Mouse (Mus musculus): ENCODE data around the gene Gm9195. TPM values are rescaled to one million over a fixed set of nuclear protein-coding genes. Genes with fewer than 3 reads are reported as not detected.
A peak's percentile ranks its signal among the peaks of the same experiment; 100 is the strongest.

Gm9195 gene
- total and polyA plus RNA-seq, 2 experiments = not detected

DNA sequence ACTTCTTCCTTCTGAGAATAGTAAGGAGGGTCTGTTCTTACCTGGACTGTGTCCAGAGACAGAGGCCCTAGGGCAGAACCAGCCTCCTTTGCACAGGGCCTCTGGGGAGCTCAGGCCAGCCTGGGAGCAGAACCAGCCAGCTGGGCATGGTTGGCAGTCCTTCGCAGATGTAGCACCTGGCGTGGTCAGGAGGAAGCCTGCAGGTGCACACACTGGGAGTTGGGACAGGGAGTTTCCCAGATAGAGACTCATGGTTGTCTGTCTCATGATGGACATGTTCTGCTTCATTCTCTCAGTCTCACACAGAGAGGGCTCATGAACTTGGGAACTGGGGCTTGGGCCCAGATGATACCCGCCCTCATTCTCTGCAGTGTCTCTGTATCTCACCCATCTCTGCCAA, 25.3 kb downstream of the Gm9195 start:
- Histone ChIP-seq H3K27ac (replicated peaks; ENCODE audit: insufficient read depth, low read depth, low read length) (no peak overlapping the region), H3K36me3 (ENCODE audit: control insufficient read depth, insufficient read depth, low read length) (no peaks in the 10 kb centered on the region), H3K27me3 (ENCODE audit: control insufficient read depth, insufficient read depth, low read length) (no peaks in the 10 kb centered on the region), H3K4me3 (ENCODE audit: insufficient read depth, low read depth, low read length) (no peak overlapping the region), H3K9ac (ENCODE audit: low read depth, low read length) (no peak overlapping the region), H3K4me1 (ENCODE audit: control insufficient read depth, insufficient read depth, low read length) (no peaks in the 10 kb centered on the region), H3K79me2 (ENCODE audit: control insufficient read depth, insufficient read depth, low read length) (no peaks in the 10 kb centered on the region)
- DNase-seq (ENCODE audit: extremely low read depth, low read depth, low spot score) = no peak
- WGBS = 92% methylated on average over 3 of the region's 3 CpGs
- TF ChIP-seq POLR2A (IDR thresholded peaks at IDR 0.05; ENCODE audit: extremely low read depth, insufficient read depth, low read length) (no peak), CTCF (IDR thresholded peaks at IDR 0.05; ENCODE audit: low read depth, low read length) (no peak)

DNA sequence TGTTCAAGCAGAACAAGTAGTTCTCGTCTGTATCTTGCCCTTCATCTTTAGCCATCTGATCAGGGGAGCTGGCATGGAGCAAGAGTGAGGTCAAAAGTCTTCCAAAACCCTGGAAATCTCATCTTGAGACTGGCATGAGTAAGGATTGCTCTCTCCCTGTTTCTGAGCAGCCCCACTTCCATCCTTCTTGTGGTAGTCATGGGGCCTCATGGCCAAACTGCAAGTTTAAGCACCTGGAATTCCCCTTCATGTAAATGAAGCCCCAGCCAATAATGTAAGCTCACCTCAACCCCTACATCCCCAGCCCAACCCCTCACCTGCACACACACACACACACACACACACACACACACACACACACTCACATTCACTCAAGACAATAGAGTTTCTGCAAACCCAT, 30.0 kb downstream of the Gm9195 start:
- no peak for TF ChIP-seq CTCF (IDR thresholded peaks at IDR 0.05; ENCODE audit: low read depth, low read length)
- TF ChIP-seq POLR2A (IDR thresholded peaks at IDR 0.05; ENCODE audit: extremely low read depth, insufficient read depth, low read length) = no peak
- 64% methylated on average over 1 of the region's 1 CpGs for WGBS
- no peaks in the 10 kb centered on the region for H3K27me3 ChIP-seq (ENCODE audit: control insufficient read depth, insufficient read depth, low read length)
- no peak overlapping the region for H3K4me3 ChIP-seq (ENCODE audit: insufficient read depth, low read depth, low read length)
- no peak overlapping the region for H3K27ac ChIP-seq (replicated peaks; ENCODE audit: insufficient read depth, low read depth, low read length)
- H3K36me3 ChIP-seq (ENCODE audit: control insufficient read depth, insufficient read depth, low read length) = no peaks in the 10 kb centered on the region
- H3K9ac ChIP-seq (ENCODE audit: low read depth, low read length) = no peak overlapping the region
- no peaks in the 10 kb centered on the region for H3K79me2 ChIP-seq (ENCODE audit: control insufficient read depth, insufficient read depth, low read length)
- H3K4me1 ChIP-seq (ENCODE audit: control insufficient read depth, insufficient read depth, low read length) = no peaks in the 10 kb centered on the region
- DNase-seq (ENCODE audit: extremely low read depth, low read depth, low spot score) = no peak

DNA sequence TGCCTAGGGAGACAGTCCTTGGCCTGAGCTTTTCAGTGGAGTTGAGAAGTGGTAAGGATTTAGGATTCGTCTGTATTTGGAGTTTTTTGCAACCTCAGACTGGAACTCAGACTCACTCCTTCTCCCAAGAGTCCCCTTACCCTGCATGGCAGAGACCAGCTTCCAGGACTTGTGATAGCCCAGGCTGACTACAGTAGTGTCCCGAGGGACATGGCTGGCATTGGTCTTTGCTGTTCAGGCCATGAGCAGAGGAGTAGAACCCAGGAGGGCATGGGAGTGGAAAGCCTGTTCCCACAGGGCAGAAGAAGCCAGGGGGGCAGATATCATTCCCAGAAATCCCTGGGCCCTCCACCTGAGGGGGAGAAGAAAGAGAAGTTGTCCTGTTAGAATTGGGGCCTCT, 31.3 kb downstream of the Gm9195 start:
- Histone ChIP-seq H3K79me2 (ENCODE audit: control insufficient read depth, insufficient read depth, low read length) (no peaks in the 10 kb centered on the region), H3K27me3 (ENCODE audit: control insufficient read depth, insufficient read depth, low read length) (no peaks in the 10 kb centered on the region), H3K27ac (replicated peaks; ENCODE audit: insufficient read depth, low read depth, low read length) (no peak overlapping the region), H3K9ac (ENCODE audit: low read depth, low read length) (no peak overlapping the region), H3K4me3 (ENCODE audit: insufficient read depth, low read depth, low read length) (no peak overlapping the region), H3K4me1 (ENCODE audit: control insufficient read depth, insufficient read depth, low read length) (no peaks in the 10 kb centered on the region), H3K36me3 (ENCODE audit: control insufficient read depth, insufficient read depth, low read length) (no peaks in the 10 kb centered on the region)
- TF ChIP-seq POLR2A (IDR thresholded peaks at IDR 0.05; ENCODE audit: extremely low read depth, insufficient read depth, low read length) (no peak), CTCF (IDR thresholded peaks at IDR 0.05; ENCODE audit: low read depth, low read length) (no peak)
- WGBS = 63% methylated on average over 2 of the region's 2 CpGs
- no peak for DNase-seq (ENCODE audit: extremely low read depth, low read depth, low spot score)

DNA sequence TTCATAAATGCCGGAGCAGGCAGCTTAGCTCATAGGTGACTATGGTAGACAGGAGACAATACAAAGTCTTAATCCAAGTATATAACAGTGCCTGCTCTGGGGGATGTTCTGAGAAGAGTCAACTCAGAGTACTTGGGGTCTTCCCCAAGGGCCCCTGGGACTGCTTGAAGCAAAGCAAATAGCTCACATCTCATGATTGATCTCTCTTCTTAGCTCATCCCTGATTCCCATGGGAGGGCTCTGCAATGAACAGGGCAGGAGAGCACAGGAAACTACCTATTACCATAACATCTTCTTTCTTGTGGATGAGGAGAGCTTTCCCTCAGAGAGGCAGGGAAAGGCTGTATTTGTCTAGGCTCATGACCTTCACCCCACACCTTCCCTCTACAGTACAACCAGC, 32.7 kb downstream of the Gm9195 start:
- Histone ChIP-seq H3K79me2 (ENCODE audit: control insufficient read depth, insufficient read depth, low read length) (no peaks in the 10 kb centered on the region), H3K9ac (ENCODE audit: low read depth, low read length) (no peak overlapping the region), H3K27me3 (ENCODE audit: control insufficient read depth, insufficient read depth, low read length) (no peaks in the 10 kb centered on the region), H3K36me3 (ENCODE audit: control insufficient read depth, insufficient read depth, low read length) (no peaks in the 10 kb centered on the region), H3K27ac (replicated peaks; ENCODE audit: insufficient read depth, low read depth, low read length) (no peak overlapping the region), H3K4me1 (ENCODE audit: control insufficient read depth, insufficient read depth, low read length) (no peaks in the 10 kb centered on the region), H3K4me3 (ENCODE audit: insufficient read depth, low read depth, low read length) (no peak overlapping the region)
- WGBS = 96% methylated on average over 1 of the region's 1 CpGs
- DNase-seq (ENCODE audit: extremely low read depth, low read depth, low spot score) = no peak
- no peak for TF ChIP-seq CTCF (IDR thresholded peaks at IDR 0.05; ENCODE audit: low read depth, low read length)
- no peak for TF ChIP-seq POLR2A (IDR thresholded peaks at IDR 0.05; ENCODE audit: extremely low read depth, insufficient read depth, low read length)

DNA sequence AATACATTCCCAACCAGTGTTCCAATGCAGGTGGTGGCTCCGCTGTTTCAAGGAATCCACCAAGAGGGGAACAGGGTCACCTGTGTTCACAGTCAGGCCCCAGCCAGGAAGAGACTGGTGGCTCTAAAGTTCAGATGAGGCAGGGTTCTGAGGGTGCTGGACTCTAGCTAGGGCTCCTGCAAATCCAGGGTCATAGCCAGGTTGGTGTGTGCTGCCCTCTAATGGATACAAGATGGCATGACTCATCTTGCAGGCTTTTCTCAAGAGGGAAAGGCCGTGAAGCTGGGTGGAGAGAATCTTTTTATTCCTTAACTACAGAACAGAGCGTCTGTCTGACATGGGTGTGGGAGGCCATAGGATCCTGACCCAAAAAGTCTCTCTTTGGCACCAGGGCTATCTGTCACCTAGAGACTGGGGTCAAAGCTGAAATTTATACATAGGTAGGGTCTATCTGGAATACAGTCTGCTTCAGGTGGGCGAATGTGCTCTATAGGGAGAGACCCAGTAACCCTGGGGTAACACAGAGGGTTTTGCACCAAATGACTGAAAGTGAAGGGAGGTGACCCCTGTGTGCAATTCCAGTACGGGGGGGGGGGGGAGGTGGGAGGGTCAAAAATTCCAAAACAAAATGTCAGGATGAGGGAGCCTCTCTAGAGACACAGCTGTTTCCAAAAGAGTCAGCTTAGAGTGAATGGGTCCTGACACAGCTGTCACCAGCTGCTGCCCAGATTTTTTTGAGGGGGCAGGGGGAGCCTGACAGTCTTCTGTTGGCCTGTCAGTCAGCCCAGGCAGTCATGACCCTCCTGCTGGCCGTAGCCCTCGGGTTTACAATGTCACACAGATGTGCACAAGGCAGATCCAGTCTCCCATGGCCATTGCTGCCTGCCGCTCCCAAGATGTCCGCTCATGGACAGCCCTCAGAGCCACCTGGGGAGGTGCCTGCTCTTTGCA, 44.2 kb downstream of the Gm9195 start:
- H3K27ac ChIP-seq (replicated peaks; ENCODE audit: insufficient read depth, low read depth, low read length) = no peak overlapping the region
- no peaks in the 10 kb centered on the region for H3K36me3 ChIP-seq (ENCODE audit: control insufficient read depth, insufficient read depth, low read length)
- WGBS = 66% methylated on average over 9 of the region's 9 CpGs
- DNase-seq (ENCODE audit: extremely low read depth, low read depth, low spot score) = peak; percentile 36
- no peaks in the 10 kb centered on the region for H3K79me2 ChIP-seq (ENCODE audit: control insufficient read depth, insufficient read depth, low read length)
- H3K27me3 ChIP-seq (ENCODE audit: control insufficient read depth, insufficient read depth, low read length) = no peaks in the 10 kb centered on the region
- no peak overlapping the region for H3K9ac ChIP-seq (ENCODE audit: low read depth, low read length)
- no peak overlapping the region for H3K4me3 ChIP-seq (ENCODE audit: insufficient read depth, low read depth, low read length)
- TF ChIP-seq POLR2A (IDR thresholded peaks at IDR 0.05; ENCODE audit: extremely low read depth, insufficient read depth, low read length) = no peak
- peak; percentile 61 for TF ChIP-seq CTCF (IDR thresholded peaks at IDR 0.05; ENCODE audit: low read depth, low read length)
- H3K4me1 ChIP-seq (ENCODE audit: control insufficient read depth, insufficient read depth, low read length) = no peaks in the 10 kb centered on the region

DNA sequence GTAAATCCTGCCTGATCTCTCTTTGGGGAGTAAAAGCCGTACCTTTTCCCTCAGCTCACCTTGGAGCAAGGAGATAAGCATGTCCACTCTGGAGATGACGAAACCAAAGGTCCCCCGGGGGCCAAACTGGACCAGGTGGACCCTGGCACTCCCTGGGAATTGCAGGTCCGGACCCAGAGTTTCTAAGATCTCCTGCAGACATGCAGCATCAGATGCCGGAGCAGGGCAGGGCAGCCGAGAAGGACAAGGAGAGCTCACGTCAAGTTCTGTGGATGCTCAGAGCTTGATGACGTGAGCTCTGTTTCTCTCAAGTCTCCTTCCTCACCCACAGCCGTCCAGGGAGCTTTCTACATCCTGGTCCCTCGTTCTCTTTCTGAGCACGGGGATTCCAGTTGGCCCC, 48.7 kb downstream of the Gm9195 start:
- no peak overlapping the region for H3K9ac ChIP-seq (ENCODE audit: low read depth, low read length)
- DNase-seq (ENCODE audit: extremely low read depth, low read depth, low spot score) = no peak
- WGBS = 66% methylated on average over 11 of the region's 11 CpGs
- no peak overlapping the region for H3K4me3 ChIP-seq (ENCODE audit: insufficient read depth, low read depth, low read length)
- TF ChIP-seq CTCF (IDR thresholded peaks at IDR 0.05; ENCODE audit: low read depth, low read length) (no peak), POLR2A (IDR thresholded peaks at IDR 0.05; ENCODE audit: extremely low read depth, insufficient read depth, low read length) (no peak)
- no peaks in the 10 kb centered on the region for H3K79me2 ChIP-seq (ENCODE audit: control insufficient read depth, insufficient read depth, low read length)
- H3K27ac ChIP-seq (replicated peaks; ENCODE audit: insufficient read depth, low read depth, low read length) = no peak overlapping the region
- H3K27me3 ChIP-seq (ENCODE audit: control insufficient read depth, insufficient read depth, low read length) = no peaks in the 10 kb centered on the region
- no peaks in the 10 kb centered on the region for H3K4me1 ChIP-seq (ENCODE audit: control insufficient read depth, insufficient read depth, low read length)
- no peaks in the 10 kb centered on the region for H3K36me3 ChIP-seq (ENCODE audit: control insufficient read depth, insufficient read depth, low read length)

Measured in liver, adult 2 months (tissue).